Mouse (Mus musculus): ENCODE measurements around the gene Wscd2.

DNA sequence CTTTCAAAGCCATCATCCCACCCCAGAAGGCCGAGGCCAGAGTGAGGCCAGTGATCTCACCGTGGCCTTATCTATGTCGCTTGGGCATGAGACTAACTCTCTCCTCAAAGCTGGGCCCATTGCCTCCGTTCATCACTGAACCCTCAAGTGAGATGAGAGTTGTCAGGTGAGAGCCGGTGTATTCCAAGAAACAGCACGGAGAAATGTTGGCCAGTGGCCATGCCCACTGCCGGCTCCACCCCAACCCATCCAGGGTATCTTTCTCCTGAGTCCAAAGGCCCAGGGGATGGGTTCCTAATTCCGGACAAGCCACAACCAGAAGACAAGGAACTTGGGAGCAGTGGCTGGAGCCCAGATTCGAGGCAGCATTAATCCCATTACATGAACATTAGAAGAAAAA, 113.3 kb downstream of the Wscd2 start:
- TF ChIP-seq CTCF (IDR thresholded peaks at IDR 0.05; ENCODE audit: extremely low read depth, insufficient read depth, low read length) (no peak), POLR2A (IDR thresholded peaks at IDR 0.05; ENCODE audit: extremely low read depth, insufficient read depth, low read length) (no peak)
